Mouse (Mus musculus): Measurements from ENCODE around the gene Sdhaf4. TPM values are rescaled to one million over a fixed set of nuclear protein-coding genes. Genes with fewer than 3 reads are reported as not detected.
"Not testable (repeated sequence)": the region's sequence is repeated elsewhere in the genome, so short reads cannot be mapped to it uniquely, and the experiment has no call there.

Gene Sdhaf4
- polyA plus RNA-seq, 1 experiment from 2014 or later = 83.5 TPM

GRCm38 (mm10) chr1:23999318-23999717, 6.1 kb downstream of the Sdhaf4 start:
- Histone ChIP-seq H3K4me1 (ENCODE audit: control insufficient read depth, insufficient read depth, low read length) (no peaks in the 10 kb centered on the region), H3K9me3 (replicated peaks; ENCODE audit: control insufficient read depth, low read length) (no peaks in the 10 kb centered on the region), H3K27ac (ENCODE audit: low read depth, low read length) (no peak overlapping the region), H3K27me3 (ENCODE audit: control insufficient read depth, insufficient read depth, low read length) (no peaks in the 10 kb centered on the region), H3K9ac (ENCODE audit: low read depth, low read length) (no peak overlapping the region), H3K4me2 (no peak overlapping the region), H3K4me3 (ENCODE audit: low read depth, low read length) (no peak overlapping the region), H3K36me3 (ENCODE audit: control insufficient read depth, insufficient read depth, low read length) (peaks cover 12% of the 10 kb centered on the region)
- WGBS (ENCODE audit: insufficient replicate concordance) = 88% methylated on average over 5 of the region's 5 CpGs
- ATAC-seq (replicated peaks; ENCODE audit: insufficient number of reproducible peaks, low FRiP score, low TSS enrichment) = no peak

GRCm38 (mm10) chr1:23998866-23999265, 6.6 kb downstream of the Sdhaf4 start:
- no peak overlapping the region for H3K9ac ChIP-seq (ENCODE audit: low read depth, low read length)
- H3K4me3 ChIP-seq (ENCODE audit: low read depth, low read length) = no peak overlapping the region
- ATAC-seq (replicated peaks; ENCODE audit: insufficient number of reproducible peaks, low FRiP score, low TSS enrichment) = no peak
- H3K4me2 ChIP-seq = no peak overlapping the region
- H3K9me3 ChIP-seq (replicated peaks; ENCODE audit: control insufficient read depth, low read length) = no peaks in the 10 kb centered on the region
- H3K27ac ChIP-seq (ENCODE audit: low read depth, low read length) = no peak overlapping the region
- peaks cover 12% of the 10 kb centered on the region for H3K36me3 ChIP-seq (ENCODE audit: control insufficient read depth, insufficient read depth, low read length)
- no peaks in the 10 kb centered on the region for H3K4me1 ChIP-seq (ENCODE audit: control insufficient read depth, insufficient read depth, low read length)
- H3K27me3 ChIP-seq (ENCODE audit: control insufficient read depth, insufficient read depth, low read length) = no peaks in the 10 kb centered on the region
- WGBS (ENCODE audit: insufficient replicate concordance) = 92% methylated on average over 7 of the region's 7 CpGs

DNA sequence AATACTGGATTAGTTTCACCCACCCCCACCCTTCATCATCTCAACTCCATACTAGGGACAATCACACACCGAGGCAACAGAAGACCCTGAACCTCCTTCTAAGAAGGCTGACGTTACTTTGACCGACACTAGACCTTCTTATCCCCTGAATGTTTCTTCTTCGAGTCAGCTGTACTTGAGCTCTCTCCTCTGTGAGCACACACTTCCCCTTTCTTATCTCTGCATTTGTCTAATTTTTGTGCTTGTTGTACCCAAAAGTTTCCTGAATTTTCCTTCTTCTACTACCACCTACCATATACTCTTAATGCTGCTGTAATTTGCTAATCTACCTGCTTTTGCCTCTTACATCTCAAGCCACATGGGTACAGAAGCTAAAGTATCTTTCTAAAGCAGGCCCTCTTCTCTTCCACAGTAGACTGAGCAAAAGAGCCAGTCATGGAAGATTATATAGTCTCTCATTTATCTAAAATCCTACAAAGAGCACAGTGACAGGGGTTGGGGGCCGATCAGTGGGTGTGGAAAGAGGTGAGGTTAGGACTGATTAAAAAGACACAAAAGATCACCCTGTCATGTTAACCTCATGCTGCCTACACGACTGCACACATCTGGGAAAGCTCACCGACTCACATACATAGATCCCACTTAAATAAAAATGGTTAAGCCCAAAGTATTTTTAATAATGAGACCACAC, 7.2 kb downstream of the Sdhaf4 start:
- ATAC-seq (replicated peaks; ENCODE audit: insufficient number of reproducible peaks, low FRiP score, low TSS enrichment) = no peak
- no peaks in the 10 kb centered on the region for H3K9me3 ChIP-seq (replicated peaks; ENCODE audit: control insufficient read depth, low read length)
- no peaks in the 10 kb centered on the region for H3K27me3 ChIP-seq (ENCODE audit: control insufficient read depth, insufficient read depth, low read length)
- H3K4me2 ChIP-seq = no peak overlapping the region
- H3K36me3 ChIP-seq (ENCODE audit: control insufficient read depth, insufficient read depth, low read length) = peaks cover 12% of the 10 kb centered on the region
- H3K9ac ChIP-seq (ENCODE audit: low read depth, low read length) = no peak overlapping the region
- H3K4me1 ChIP-seq (ENCODE audit: control insufficient read depth, insufficient read depth, low read length) = no peaks in the 10 kb centered on the region
- H3K27ac ChIP-seq (ENCODE audit: low read depth, low read length) = no peak overlapping the region
- no peak overlapping the region for H3K4me3 ChIP-seq (ENCODE audit: low read depth, low read length)
- 88% methylated on average over 7 of the region's 7 CpGs for WGBS (ENCODE audit: insufficient replicate concordance)

DNA sequence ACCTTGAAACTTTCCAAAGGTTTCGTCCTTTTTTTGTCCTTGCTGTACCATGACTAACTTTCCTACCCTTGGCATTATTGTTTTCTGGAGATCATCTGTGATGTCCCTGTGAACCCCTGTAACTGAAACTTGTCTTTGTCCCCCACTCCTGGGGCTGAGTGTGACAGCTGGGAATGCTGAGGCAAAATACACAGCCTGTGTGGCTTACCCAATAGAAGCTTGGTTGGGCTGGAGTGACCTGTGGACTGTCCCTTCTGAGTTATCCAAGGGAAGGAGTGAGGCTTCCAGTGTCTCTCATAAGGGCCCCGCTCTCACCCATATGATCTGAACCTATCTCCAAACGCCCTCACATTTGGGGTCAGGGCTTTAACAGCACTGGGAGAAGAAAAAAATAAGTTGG, 8.0 kb downstream of the Sdhaf4 start:
- H3K27me3 ChIP-seq (ENCODE audit: control insufficient read depth, insufficient read depth, low read length) = no peaks in the 10 kb centered on the region
- H3K4me3 ChIP-seq (ENCODE audit: low read depth, low read length) = no peak overlapping the region
- no peaks in the 10 kb centered on the region for H3K4me1 ChIP-seq (ENCODE audit: control insufficient read depth, insufficient read depth, low read length)
- no peak overlapping the region for H3K9ac ChIP-seq (ENCODE audit: low read depth, low read length)
- peaks cover 12% of the 10 kb centered on the region for H3K36me3 ChIP-seq (ENCODE audit: control insufficient read depth, insufficient read depth, low read length)
- no peak overlapping the region for H3K4me2 ChIP-seq
- H3K27ac ChIP-seq (ENCODE audit: low read depth, low read length) = no peak overlapping the region
- 86% methylated on average over 3 of the region's 3 CpGs for WGBS (ENCODE audit: insufficient replicate concordance)
- ATAC-seq (replicated peaks; ENCODE audit: insufficient number of reproducible peaks, low FRiP score, low TSS enrichment) = no peak
- no peaks in the 10 kb centered on the region for H3K9me3 ChIP-seq (replicated peaks; ENCODE audit: control insufficient read depth, low read length)

DNA sequence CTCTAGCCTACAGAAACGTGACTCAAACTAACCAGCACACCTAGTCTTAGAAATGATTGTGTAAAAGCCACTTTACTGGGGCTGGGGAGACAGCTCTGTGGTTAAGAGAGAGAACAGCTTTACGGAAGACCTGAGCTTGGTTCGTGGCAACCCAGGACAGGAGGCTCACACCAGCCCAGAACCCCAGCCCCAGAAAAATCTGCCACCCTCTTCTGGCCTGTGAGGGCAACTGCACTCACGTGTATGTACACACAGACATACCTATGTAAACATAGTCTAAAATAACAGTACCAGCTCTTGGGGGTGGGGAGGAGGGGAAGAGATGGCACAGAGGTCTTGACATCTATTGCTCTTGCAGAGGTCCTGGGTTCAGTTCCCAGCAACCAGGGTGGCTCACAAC, 10.0 kb downstream of the Sdhaf4 start:
- WGBS (ENCODE audit: insufficient replicate concordance) = 90% methylated on average over 4 of the region's 4 CpGs
- ATAC-seq (replicated peaks; ENCODE audit: insufficient number of reproducible peaks, low FRiP score, low TSS enrichment) = no peak
- peaks cover 7% of the 10 kb centered on the region for H3K36me3 ChIP-seq (ENCODE audit: control insufficient read depth, insufficient read depth, low read length)

DNA sequence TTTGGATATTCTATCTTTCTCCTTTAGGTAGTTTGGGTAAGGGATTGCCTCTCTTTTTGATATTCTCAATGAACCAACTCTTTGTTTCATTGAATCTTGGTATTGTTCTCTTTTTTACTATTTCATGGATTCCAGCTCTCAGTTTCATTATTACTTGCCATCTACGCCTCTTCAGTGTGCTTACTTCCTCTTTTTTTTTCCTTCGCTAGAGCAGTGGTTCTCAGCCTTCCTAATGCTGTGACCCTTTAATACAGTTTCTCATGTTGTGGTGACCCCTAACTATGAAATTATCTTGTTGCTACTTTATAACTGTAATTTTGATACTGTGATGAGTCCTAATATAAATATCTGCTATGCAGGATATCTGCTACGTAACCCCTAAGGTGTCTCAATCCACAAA, 22.3 kb downstream of the Sdhaf4 start:
- H3K4me3 ChIP-seq (ENCODE audit: low read depth, low read length) = no peak overlapping the region
- H3K27me3 ChIP-seq (ENCODE audit: control insufficient read depth, insufficient read depth, low read length) = no peaks in the 10 kb centered on the region
- H3K27ac ChIP-seq (ENCODE audit: low read depth, low read length) = no peak overlapping the region
- no peak overlapping the region for H3K4me2 ChIP-seq
- no peaks in the 10 kb centered on the region for H3K36me3 ChIP-seq (ENCODE audit: control insufficient read depth, insufficient read depth, low read length)
- no peaks in the 10 kb centered on the region for H3K4me1 ChIP-seq (ENCODE audit: control insufficient read depth, insufficient read depth, low read length)
- H3K9ac ChIP-seq (ENCODE audit: low read depth, low read length) = no peak overlapping the region
- no peak for ATAC-seq (replicated peaks; ENCODE audit: insufficient number of reproducible peaks, low FRiP score, low TSS enrichment)
- WGBS (ENCODE audit: insufficient replicate concordance) = 78% methylated on average over 3 of the region's 3 CpGs
- no peaks in the 10 kb centered on the region for H3K9me3 ChIP-seq (replicated peaks; ENCODE audit: control insufficient read depth, low read length)

More for the DNA sequence above, 10.0 kb downstream of the Sdhaf4 start:
- no peak overlapping the region for H3K9ac ChIP-seq (ENCODE audit: low read depth, low read length)
- H3K9me3 ChIP-seq (replicated peaks; ENCODE audit: control insufficient read depth, low read length) = no peaks in the 10 kb centered on the region
- no peaks in the 10 kb centered on the region for H3K4me1 ChIP-seq (ENCODE audit: control insufficient read depth, insufficient read depth, low read length)
- no peak overlapping the region for H3K27ac ChIP-seq (ENCODE audit: low read depth, low read length)
- H3K4me3 ChIP-seq (ENCODE audit: low read depth, low read length) = no peak overlapping the region
- H3K27me3 ChIP-seq (ENCODE audit: control insufficient read depth, insufficient read depth, low read length) = no peaks in the 10 kb centered on the region
- no peak overlapping the region for H3K4me2 ChIP-seq

DNA sequence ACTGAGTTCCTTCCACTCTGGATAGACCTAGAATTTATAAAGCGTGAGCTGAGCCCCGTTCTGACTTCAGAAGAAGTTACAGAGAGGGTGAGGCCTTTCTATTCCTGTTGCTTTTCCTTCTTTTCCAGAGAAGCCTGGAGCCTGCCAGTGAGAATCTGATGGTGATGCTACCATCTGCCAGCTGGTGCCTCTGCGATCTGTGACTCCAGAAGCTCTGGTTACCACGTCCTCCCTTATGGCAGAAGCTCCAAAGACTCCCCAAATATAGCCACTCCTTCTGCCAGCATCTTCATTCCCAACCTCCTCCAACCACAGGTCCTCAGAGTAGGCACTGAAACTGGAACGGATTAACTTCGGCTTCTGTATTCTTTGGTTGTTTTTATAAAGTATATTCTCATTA, 27.2 kb downstream of the Sdhaf4 start:
- no peaks in the 10 kb centered on the region for H3K36me3 ChIP-seq (ENCODE audit: control insufficient read depth, insufficient read depth, low read length)
- no peaks in the 10 kb centered on the region for H3K27me3 ChIP-seq (ENCODE audit: control insufficient read depth, insufficient read depth, low read length)
- ATAC-seq (replicated peaks; ENCODE audit: insufficient number of reproducible peaks, low FRiP score, low TSS enrichment) = no peak
- no peaks in the 10 kb centered on the region for H3K4me1 ChIP-seq (ENCODE audit: control insufficient read depth, insufficient read depth, low read length)
- WGBS (ENCODE audit: insufficient replicate concordance) = 75% methylated on average over 6 of the region's 6 CpGs
- H3K9me3 ChIP-seq (replicated peaks; ENCODE audit: control insufficient read depth, low read length) = no peaks in the 10 kb centered on the region
- H3K4me3 ChIP-seq (ENCODE audit: low read depth, low read length) = no peak overlapping the region
- no peak overlapping the region for H3K4me2 ChIP-seq
- no peak overlapping the region for H3K27ac ChIP-seq (ENCODE audit: low read depth, low read length)
- no peak overlapping the region for H3K9ac ChIP-seq (ENCODE audit: low read depth, low read length)

DNA sequence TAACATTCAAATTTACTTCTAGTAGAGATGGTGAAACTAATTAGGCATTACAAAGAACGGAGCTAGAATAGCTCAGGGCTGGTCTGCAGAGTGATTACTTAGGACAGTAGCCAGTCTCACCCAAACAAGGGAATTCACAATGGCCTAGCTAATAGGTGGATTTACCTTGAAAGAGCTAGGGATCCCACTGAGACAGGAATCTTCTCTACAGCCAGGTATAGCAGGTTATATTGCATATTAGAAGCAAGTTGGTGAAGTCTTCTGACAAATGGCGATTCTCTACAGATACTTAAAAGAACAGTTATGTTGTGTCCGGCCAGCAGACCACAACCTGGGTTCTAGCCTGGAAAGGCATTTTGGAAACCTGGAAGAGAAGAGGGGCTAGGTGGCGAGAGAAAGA, 34.3 kb downstream of the Sdhaf4 start:
- H3K4me3 ChIP-seq (ENCODE audit: low read depth, low read length); H3K4me2 ChIP-seq; H3K36me3 ChIP-seq (ENCODE audit: control insufficient read depth, insufficient read depth, low read length); H3K27me3 ChIP-seq (ENCODE audit: control insufficient read depth, insufficient read depth, low read length); H3K4me1 ChIP-seq (ENCODE audit: control insufficient read depth, insufficient read depth, low read length); H3K9ac ChIP-seq (ENCODE audit: low read depth, low read length); H3K9me3 ChIP-seq (replicated peaks; ENCODE audit: control insufficient read depth, low read length); ATAC-seq (replicated peaks; ENCODE audit: insufficient number of reproducible peaks, low FRiP score, low TSS enrichment); H3K27ac ChIP-seq (ENCODE audit: low read depth, low read length): not testable (repeated sequence)
- WGBS (ENCODE audit: insufficient replicate concordance) = 77% methylated on average over 3 of the region's 4 CpGs

GRCm38 (mm10) chr1:23968027-23968725, 37.3 kb downstream of the Sdhaf4 start:
- Histone ChIP-seq H3K4me3 (ENCODE audit: low read depth, low read length) (no peak overlapping the region), H3K4me1 (ENCODE audit: control insufficient read depth, insufficient read depth, low read length) (no peaks in the 10 kb centered on the region), H3K4me2 (no peak overlapping the region), H3K27ac (ENCODE audit: low read depth, low read length) (no peak overlapping the region), H3K36me3 (ENCODE audit: control insufficient read depth, insufficient read depth, low read length) (no peaks in the 10 kb centered on the region), H3K9me3 (replicated peaks; ENCODE audit: control insufficient read depth, low read length) (peaks cover 3% of the 10 kb centered on the region; the same call in 1 of the 2 replicates), H3K9ac (ENCODE audit: low read depth, low read length) (no peak overlapping the region), H3K27me3 (ENCODE audit: control insufficient read depth, insufficient read depth, low read length) (no peaks in the 10 kb centered on the region)
- 0 out of 2 replicates have a peak, but pooled peaks have one; percentile 7 for ATAC-seq (replicated peaks; ENCODE audit: insufficient number of reproducible peaks, low FRiP score, low TSS enrichment)
- WGBS (ENCODE audit: insufficient replicate concordance) = 80% methylated on average over 9 of the region's 9 CpGs

Measured in heart, embryonic 11.5 days (tissue).